Mouse (Mus musculus) embryonic facial prominence, embryonic 14.5 days (tissue): Measurements from ENCODE around the gene Med13l. TPM values are rescaled to one million over a fixed set of nuclear protein-coding genes. Genes with fewer than 3 reads are reported as not detected.

Experiments
- ATAC-seq: fragments of 200-750 bp; cut with Nextera tagmentation; 2 replicates; pipeline ENCODE4 v1.8.0; 2017; ENCODE audit warnings: low read depth, moderate number of reproducible peaks, moderate TSS enrichment
- DNase-seq: peaks from one replicate; pipeline ENCODE4 v3.0.0-alpha.2; 2015; ENCODE audit warnings: low spot score
- H3K27ac ChIP-seq: fragments of 300-500 bp; sonication (generic); replicated peaks from 2 replicates; pipeline ENCODE4 v1.5.1; 2014; ENCODE audit warnings: low read depth, mild to moderate bottlenecking, low read length, moderate library complexity
- H3K27me3 ChIP-seq: fragments of 300-500 bp; sonication (generic); replicated peaks from 2 replicates; pipeline ENCODE4 v1.6.1; 2014; ENCODE audit warnings: low read length; ENCODE audit not compliant: control insufficient read depth, insufficient read depth
- H3K36me3 ChIP-seq: fragments of 300-500 bp; sonication (generic); 2 replicates; pipeline ENCODE4 v1.6.1; 2014; ENCODE audit warnings: low read length, mixed read lengths; ENCODE audit not compliant: control insufficient read depth, insufficient read depth
- H3K4me1 ChIP-seq: fragments of 300-500 bp; sonication (generic); 2 replicates; pipeline ENCODE4 v1.6.1; 2014; ENCODE audit warnings: antibody characterized with exemption, low read length; ENCODE audit not compliant: control insufficient read depth, insufficient read depth
- H3K4me2 ChIP-seq: fragments of 300-500 bp; sonication (generic); 2 replicates; pipeline ENCODE4 v1.6.1; 2014; ENCODE audit warnings: low read depth, mild to moderate bottlenecking, low read length, moderate library complexity, mixed read lengths
- H3K4me3 ChIP-seq: fragments of 300-500 bp; sonication (generic); 2 replicates; pipeline ENCODE4 v1.5.1; 2014; ENCODE audit warnings: low read depth, mild to moderate bottlenecking, low read length
- H3K9ac ChIP-seq: fragments of 300-500 bp; sonication (generic); 2 replicates; pipeline ENCODE4 v1.6.1; 2014; ENCODE audit warnings: low read depth, mild to moderate bottlenecking, low read length, moderate library complexity, mixed read lengths
- H3K9me3 ChIP-seq: fragments of 300-500 bp; sonication (generic); 2 replicates; pipeline ENCODE4 v1.6.1; 2016; ENCODE audit warnings: low read length; ENCODE audit not compliant: control insufficient read depth
- whole genome bisulfite sequencing: fragments of 180-500 bp; shearing (Covaris S2); extraction: QIAGEN DNeasy Blood & Tissue Kit; methylation state at CpG from one replicate; pipeline ENCODE4 v1.1.7; 2014; 5-methylcytosine and 5-hydroxymethylcytosine counted together
- polyA plus RNA-seq: library from polyadenylated mRNA; unstranded; fragments of >200 nt; fragmentation: Nextera tagmentation; extraction: Ambion mirVana; gene quantifications from 2 replicates; pipeline ENCODE4 v1.2.1, GENCODE M21; 2014

Gene Med13l
- polyA plus RNA-seq, 1 experiment from 2014 or later, result 16.5 TPM

- ATAC-seq (no peak), DNase-seq (no peak)
- WGBS, result 37% methylated on average over 6 of the region's 6 CpGs
- Histone ChIP-seq H3K36me3 (no peaks in the 10 kb centered on the region), H3K4me1 (peaks cover 49% of the 10 kb centered on the region), H3K27me3 (no peaks in the 10 kb centered on the region), H3K9ac (no peak overlapping the region), H3K9me3 (no peaks in the 10 kb centered on the region), H3K4me3 (no peak overlapping the region), H3K27ac (peak overlapping the region; percentile 87), H3K4me2 (no peak overlapping the region; the same call in 1 of the 2 replicates)
Observed at GRCm38 (mm10) chr5:118516470-118516869, 44.0 kb upstream of the Med13l start.

- Histone ChIP-seq H3K27me3 (no peaks in the 10 kb centered on the region), H3K27ac (no peak overlapping the region), H3K4me1 (peaks cover 31% of the 10 kb centered on the region), H3K9me3 (no peaks in the 10 kb centered on the region), H3K4me2 (no peak overlapping the region), H3K9ac (no peak overlapping the region), H3K4me3 (no peak overlapping the region), H3K36me3 (no peaks in the 10 kb centered on the region)
- 60% methylated on average over 3 of the region's 3 CpGs for WGBS
- no peak for DNase-seq
- no peak for ATAC-seq
Observed at GRCm38 (mm10) chr5:118520457-118520856, 40.0 kb upstream of the Med13l start.

GRCm38 (mm10) chr5:118524400-118524799, 36.1 kb upstream of the Med13l start:
- no peak overlapping the region for H3K4me2 ChIP-seq
- DNase-seq, result no peak
- H3K36me3 ChIP-seq, result no peaks in the 10 kb centered on the region
- H3K9ac ChIP-seq, result no peak overlapping the region
- no peaks in the 10 kb centered on the region for H3K9me3 ChIP-seq
- no peaks in the 10 kb centered on the region; the same call in 1 of the 2 replicates for H3K27me3 ChIP-seq
- peaks cover 21% of the 10 kb centered on the region for H3K4me1 ChIP-seq
- H3K4me3 ChIP-seq, result no peak overlapping the region
- no peak overlapping the region for H3K27ac ChIP-seq
- 41% methylated on average over 7 of the region's 7 CpGs for WGBS
- no peak for ATAC-seq

- no peak overlapping the region for H3K4me3 ChIP-seq
- no peak for DNase-seq
- H3K36me3 ChIP-seq, result no peaks in the 10 kb centered on the region
- H3K4me1 ChIP-seq, result peaks cover 24% of the 10 kb centered on the region
- H3K4me2 ChIP-seq, result no peak overlapping the region
- no peak for ATAC-seq
- WGBS, result 79% methylated on average over 6 of the region's 6 CpGs
- H3K27me3 ChIP-seq, result no peaks in the 10 kb centered on the region; the same call in 1 of the 2 replicates
- H3K9ac ChIP-seq, result no peak overlapping the region
- H3K9me3 ChIP-seq, result no peaks in the 10 kb centered on the region
- no peak overlapping the region for H3K27ac ChIP-seq
Observed at GRCm38 (mm10) chr5:118525634-118526033, 34.8 kb upstream of the Med13l start.

GRCm38 (mm10) chr5:118526504-118526903, 34.0 kb upstream of the Med13l start:
- no peak for ATAC-seq
- Histone ChIP-seq H3K4me2 (no peak overlapping the region), H3K27ac (no peak overlapping the region), H3K9ac (no peak overlapping the region), H3K27me3 (no peaks in the 10 kb centered on the region; the same call in 1 of the 2 replicates), H3K4me3 (no peak overlapping the region), H3K4me1 (peaks cover 24% of the 10 kb centered on the region), H3K9me3 (no peaks in the 10 kb centered on the region), H3K36me3 (no peaks in the 10 kb centered on the region)
- 34% methylated on average over 13 of the region's 13 CpGs for WGBS
- DNase-seq, result no peak

GRCm38 (mm10) chr5:118529241-118529640, 31.2 kb upstream of the Med13l start:
- Histone ChIP-seq H3K4me3 (no peak overlapping the region), H3K27ac (no peak overlapping the region), H3K27me3 (no peaks in the 10 kb centered on the region; the same call in 1 of the 2 replicates), H3K36me3 (no peaks in the 10 kb centered on the region), H3K4me1 (peaks cover 42% of the 10 kb centered on the region), H3K9me3 (no peaks in the 10 kb centered on the region), H3K9ac (0 out of 2 replicates have a peak overlapping the region, but pooled peaks have one; percentile 30), H3K4me2 (no peak overlapping the region)
- ATAC-seq (peak; percentile 16; the same call in 1 of the 2 replicates), DNase-seq (no peak)
- WGBS, result 13% methylated on average over 7 of the region's 7 CpGs

- DNase-seq (no peak), ATAC-seq (no peak)
- Histone ChIP-seq H3K9me3 (no peaks in the 10 kb centered on the region), H3K27ac (no peak overlapping the region), H3K9ac (0 out of 2 replicates have a peak overlapping the region, but pooled peaks have one; percentile 5), H3K27me3 (no peaks in the 10 kb centered on the region; the same call in 1 of the 2 replicates), H3K4me3 (no peak overlapping the region), H3K4me1 (peaks cover 34% of the 10 kb centered on the region), H3K4me2 (0 out of 2 replicates have a peak overlapping the region, but pooled peaks have one; percentile 15), H3K36me3 (no peaks in the 10 kb centered on the region)
- WGBS, result 13% methylated on average over 10 of the region's 13 CpGs
Observed at GRCm38 (mm10) chr5:118532125-118532524, 28.4 kb upstream of the Med13l start.

- H3K27ac ChIP-seq, result no peak overlapping the region
- no peak overlapping the region for H3K4me2 ChIP-seq
- no peaks in the 10 kb centered on the region for H3K36me3 ChIP-seq
- 47% methylated on average over 8 of the region's 15 CpGs for WGBS
- H3K4me3 ChIP-seq, result no peak overlapping the region
- ATAC-seq, result no peak
- 0 out of 2 replicates have a peak overlapping the region, but pooled peaks have one; percentile 5 for H3K9ac ChIP-seq
- DNase-seq, result no peak
- peaks cover 34% of the 10 kb centered on the region for H3K4me1 ChIP-seq
- H3K27me3 ChIP-seq, result no peaks in the 10 kb centered on the region; the same call in 1 of the 2 replicates
- H3K9me3 ChIP-seq, result no peaks in the 10 kb centered on the region
Observed at GRCm38 (mm10) chr5:118532659-118533058, 27.8 kb upstream of the Med13l start.

- Histone ChIP-seq H3K27ac (peak overlapping the region; percentile 79), H3K4me1 (peaks cover 34% of the 10 kb centered on the region), H3K9ac (no peak overlapping the region), H3K4me3 (no peak overlapping the region), H3K36me3 (no peaks in the 10 kb centered on the region), H3K27me3 (no peaks in the 10 kb centered on the region), H3K9me3 (no peaks in the 10 kb centered on the region), H3K4me2 (peak overlapping the region; percentile 30; the same call in 1 of the 2 replicates)
- DNase-seq (peak; percentile 70), ATAC-seq (no peak)
- WGBS, result 34% methylated on average over 9 of the region's 9 CpGs
Observed at GRCm38 (mm10) chr5:118534407-118534921, 26.0 kb upstream of the Med13l start.
